Mouse (Mus musculus) B cell, adult (primary cell): Measurements from ENCODE around the gene Hist1h1c. TPM values are rescaled to one million over a fixed set of nuclear protein-coding genes. Genes with fewer than 3 reads are reported as not detected.

Experiments
- total RNA-seq: library from RNA; stranded (reverse); gene quantifications from 4 replicates; pipeline ENCODE4 v1.2.4, GENCODE M21; 2023; ENCODE audit not compliant: inconsistent age

The Hist1h1c gene
- total RNA-seq, 1 experiment from 2014 or later = 994 TPM

Other genes starting within 250 kb of the Hist1h1c start
- 0.61 to 1.7 TPM (median 1.6 TPM) in 3 of 4 replicates, not detected in the other for gene Btn2a2, start 250.0 kb upstream of the Hist1h1c start, total RNA-seq
- gene Hist1h4h, start 207.8 kb upstream of the Hist1h1c start, total RNA-seq = 380 to 493 TPM (median 419 TPM) in 4 replicates
- 18.4 to 42.2 TPM (median 32.0 TPM) in 4 replicates for gene Hist1h2af, start 204.9 kb upstream of the Hist1h1c start, total RNA-seq
- gene Hist1h3g, start 203.4 kb upstream of the Hist1h1c start, total RNA-seq = 5.1 to 15.0 TPM (median 8.0 TPM) in 4 replicates
- 11.3 to 16.6 TPM (median 13.7 TPM) in 4 replicates for gene Hist1h2bh, start 195.4 kb upstream of the Hist1h1c start, total RNA-seq
- gene Hist1h3f, start 194.8 kb upstream of the Hist1h1c start, total RNA-seq = 123 to 144 TPM (median 124 TPM) in 4 replicates
- gene Hist1h4f, start 187.2 kb upstream of the Hist1h1c start, total RNA-seq = 90.4 to 98.1 TPM (median 92.8 TPM) in 4 replicates
- gene Hist1h1d, start 185.5 kb upstream of the Hist1h1c start, total RNA-seq = 25.4 to 29.9 TPM (median 27.1 TPM) in 4 replicates
- 304 to 393 TPM (median 327 TPM) in 4 replicates for gene Hist1h3e, start 176.4 kb upstream of the Hist1h1c start, total RNA-seq
- 14.4 to 36.0 TPM (median 25.7 TPM) in 4 replicates for gene Hist1h2ae, start 167.6 kb upstream of the Hist1h1c start, total RNA-seq
- 482 to 521 TPM (median 495 TPM) in 4 replicates for gene Hist1h2bg, start 167.4 kb upstream of the Hist1h1c start, total RNA-seq
- gene Hist1h2bf, start 164.6 kb upstream of the Hist1h1c start, total RNA-seq = 216 to 268 TPM (median 252 TPM) in 4 replicates
- 41.9 to 71.0 TPM (median 49.4 TPM) in 4 replicates for gene Hist1h2ad, start 164.4 kb upstream of the Hist1h1c start, total RNA-seq
- 32.2 to 49.8 TPM (median 35.5 TPM) in 4 replicates for gene Hist1h3d, start 163.0 kb upstream of the Hist1h1c start, total RNA-seq
- 154 to 204 TPM (median 177 TPM) in 4 replicates for gene Hist1h4d, start 157.2 kb upstream of the Hist1h1c start, total RNA-seq
- 30.3 to 38.2 TPM (median 33.1 TPM) in 4 replicates for gene Hist1h2be, start 117.7 kb upstream of the Hist1h1c start, total RNA-seq
- 319 to 416 TPM (median 354 TPM) in 4 replicates for gene Hist1h1e, start 116.2 kb upstream of the Hist1h1c start, total RNA-seq
- 10.0 to 14.4 TPM (median 11.1 TPM) in 4 replicates for gene Hist1h2ac, start 54.9 kb upstream of the Hist1h1c start, total RNA-seq
- 19.7 to 31.0 TPM (median 21.7 TPM) in 4 replicates for gene Hist1h2bc, start 54.6 kb upstream of the Hist1h1c start, total RNA-seq
- gene Hist1h1t, start 43.0 kb upstream of the Hist1h1c start, total RNA-seq = 0.77 to 1.4 TPM (median 1.1 TPM) in 3 of 4 replicates, not detected in the other
- 186 to 254 TPM (median 213 TPM) in 4 replicates for gene Hist1h4c, start 40.4 kb upstream of the Hist1h1c start, total RNA-seq
- gene Hfe, start 28.0 kb upstream of the Hist1h1c start, total RNA-seq = 0.69 to 2.2 TPM (median 1.4 TPM) in 4 replicates
- gene Hist1h3c, start 6.8 kb downstream of the Hist1h1c start, total RNA-seq = 12.3 to 17.5 TPM (median 15.7 TPM) in 4 replicates
- gene Hist1h2bb, start 7.9 kb downstream of the Hist1h1c start, total RNA-seq = 71.4 to 93.9 TPM (median 80.8 TPM) in 4 replicates
- 70.2 to 102 TPM (median 85.3 TPM) in 4 replicates for gene Hist1h2ab, start 12.3 kb downstream of the Hist1h1c start, total RNA-seq
- 58.2 to 88.1 TPM (median 67.4 TPM) in 4 replicates for gene Hist1h3b, start 13.5 kb downstream of the Hist1h1c start, total RNA-seq
- 102 to 129 TPM (median 105 TPM) in 4 replicates for gene Hist1h4b, start 18.2 kb downstream of the Hist1h1c start, total RNA-seq
- gene Hist1h4a, start 22.4 kb downstream of the Hist1h1c start, total RNA-seq = 166 to 182 TPM (median 176 TPM) in 4 replicates
- 384 to 431 TPM (median 397 TPM) in 4 replicates for gene Hist1h3a, start 23.6 kb downstream of the Hist1h1c start, total RNA-seq
- 34.9 to 57.5 TPM (median 37.6 TPM) in 4 replicates for gene Hist1h1a, start 24.9 kb downstream of the Hist1h1c start, total RNA-seq
- gene Trim38, start 31.1 kb downstream of the Hist1h1c start, total RNA-seq = not detected in 4 replicates
- gene Slc17a2, start 68.2 kb downstream of the Hist1h1c start, total RNA-seq = not detected in 4 replicates
- gene Slc17a3, start 100.6 kb downstream of the Hist1h1c start, total RNA-seq = not detected in 4 replicates
- gene Slc17a1, start 128.9 kb downstream of the Hist1h1c start, total RNA-seq = not detected in 4 replicates
- not detected in 4 replicates for gene Slc17a4, start 176.2 kb downstream of the Hist1h1c start, total RNA-seq
- gene Hist1h2ba, start 195.3 kb downstream of the Hist1h1c start, total RNA-seq = not detected in 4 replicates
- not detected in 4 replicates for gene Hist1h2aa, start 195.7 kb downstream of the Hist1h1c start, total RNA-seq